Mouse (Mus musculus): ENCODE data around the gene Agap1. TPM values are rescaled to one million over a fixed set of nuclear protein-coding genes. Genes with fewer than 3 reads are reported as not detected.

Gene Agap1
- polyA plus RNA-seq, 1 experiment from 2014 or later = 8.7 TPM

GRCm38 (mm10) chr1:89547525-89548504, 93.2 kb downstream of the Agap1 start:
- Histone ChIP-seq H3K4me1 (ENCODE audit: insufficient read depth, low read depth, low read length) (no peaks in the 10 kb centered on the region; the same call in 1 of the 2 replicates), H3K36me3 (ENCODE audit: insufficient read depth, low read length) (no peaks in the 10 kb centered on the region), H3K4me3 (ENCODE audit: low read depth, low read length) (no peak overlapping the region), H3K4me2 (replicated peaks; ENCODE audit: low read depth, low read length) (no peak overlapping the region), H3K27ac (ENCODE audit: low read length) (no peak overlapping the region), H3K9me3 (ENCODE audit: low read length) (no peaks in the 10 kb centered on the region), H3K27me3 (replicated peaks; ENCODE audit: insufficient read depth, low read length) (no peaks in the 10 kb centered on the region), H3K9ac (replicated peaks; ENCODE audit: low read depth) (no peak overlapping the region)
- TF ChIP-seq EP300 (IDR thresholded peaks at IDR 0.05) (no peak), CTCF (IDR thresholded peaks at IDR 0.05) (no peak)
- 66% methylated on average over 18 of the region's 18 CpGs for WGBS
- 0 out of 2 replicates have a peak, but pooled peaks have one; percentile 10 for ATAC-seq
- DNase-seq (ENCODE audit: low spot score) = no peak

DNA sequence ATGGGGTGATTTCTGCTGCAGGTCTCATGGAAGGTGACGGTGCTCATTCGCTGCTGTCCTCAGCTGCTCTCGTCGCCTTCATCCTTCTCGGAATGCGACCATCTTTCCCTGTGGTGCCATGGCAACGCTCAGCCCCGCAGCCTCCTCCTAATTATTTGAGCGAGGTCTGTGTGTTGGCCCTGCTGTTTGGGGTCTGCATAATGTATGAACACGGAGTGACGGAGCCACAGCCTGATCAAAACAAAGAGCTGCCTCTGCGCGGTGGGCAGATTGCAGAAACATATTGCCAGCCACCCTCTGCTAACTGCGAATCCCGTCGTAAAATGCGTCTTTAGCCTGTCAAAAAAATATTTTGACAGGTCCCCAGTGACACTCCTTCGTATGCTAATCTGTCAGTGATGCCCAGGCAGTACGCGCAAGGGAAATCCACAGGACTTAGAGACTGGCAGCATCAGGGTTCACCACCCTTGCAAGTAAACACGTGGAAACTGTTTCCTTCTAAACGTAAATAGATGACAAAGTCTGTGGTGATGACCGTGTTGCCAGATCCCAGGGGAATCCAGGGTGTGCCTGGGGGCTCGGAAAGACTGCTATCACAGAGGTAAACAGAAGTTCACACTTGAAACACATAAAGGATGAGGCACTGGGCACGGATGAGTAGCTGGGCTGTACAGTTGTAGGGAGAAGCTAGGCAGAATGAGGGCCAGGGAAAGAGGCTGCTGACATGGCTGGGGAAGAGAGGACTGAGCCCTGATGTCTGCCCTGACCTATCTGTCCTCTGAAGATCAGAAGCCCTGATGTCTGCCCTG, 95.7 kb downstream of the Agap1 start:
- ATAC-seq = 0 out of 2 replicates have a peak, but pooled peaks have one; percentile 28
- WGBS = 59% methylated on average over 25 of the region's 25 CpGs
- no peak overlapping the region for H3K4me3 ChIP-seq (ENCODE audit: low read depth, low read length)
- H3K27ac ChIP-seq (ENCODE audit: low read length) = no peak overlapping the region
- H3K9ac ChIP-seq (replicated peaks; ENCODE audit: low read depth) = no peak overlapping the region
- TF ChIP-seq CTCF (IDR thresholded peaks at IDR 0.05) (no peak), EP300 (IDR thresholded peaks at IDR 0.05) (peak; percentile 29; the same call in 1 of the 2 replicates)
- no peak for DNase-seq (ENCODE audit: low spot score)
- no peaks in the 10 kb centered on the region for H3K9me3 ChIP-seq (ENCODE audit: low read length)
- H3K36me3 ChIP-seq (ENCODE audit: insufficient read depth, low read length) = no peaks in the 10 kb centered on the region
- no peaks in the 10 kb centered on the region for H3K27me3 ChIP-seq (replicated peaks; ENCODE audit: insufficient read depth, low read length)
- no peak overlapping the region for H3K4me2 ChIP-seq (replicated peaks; ENCODE audit: low read depth, low read length)
- H3K4me1 ChIP-seq (ENCODE audit: insufficient read depth, low read depth, low read length) = peaks cover 3% of the 10 kb centered on the region; the same call in 1 of the 2 replicates

DNA sequence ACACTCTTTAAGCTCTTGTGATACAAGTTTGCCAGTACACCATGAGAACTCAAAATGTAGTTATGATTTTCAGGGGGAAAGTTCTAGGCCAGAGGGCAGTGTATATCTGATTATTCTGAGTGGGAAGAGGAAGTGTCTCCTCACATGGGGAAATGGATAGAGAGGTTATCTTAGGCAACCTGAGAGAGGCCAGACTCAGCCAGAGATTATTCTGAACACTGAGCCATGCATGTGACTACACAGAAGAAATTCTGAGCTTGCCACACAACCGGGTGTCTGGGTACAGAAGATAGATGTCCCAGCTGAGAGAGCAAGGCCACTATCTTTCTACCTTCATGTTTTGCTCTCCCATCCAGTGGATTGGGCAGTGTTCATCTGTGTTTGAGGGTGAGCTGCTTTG, 97.9 kb downstream of the Agap1 start:
- H3K4me1 ChIP-seq (ENCODE audit: insufficient read depth, low read depth, low read length) = peaks cover 4% of the 10 kb centered on the region; the same call in 1 of the 2 replicates
- no peaks in the 10 kb centered on the region for H3K36me3 ChIP-seq (ENCODE audit: insufficient read depth, low read length)
- WGBS = 63% methylated on average over 1 of the region's 1 CpGs
- DNase-seq (ENCODE audit: low spot score) (no peak), ATAC-seq (no peak)
- H3K9me3 ChIP-seq (ENCODE audit: low read length) = no peaks in the 10 kb centered on the region
- H3K27me3 ChIP-seq (replicated peaks; ENCODE audit: insufficient read depth, low read length) = no peaks in the 10 kb centered on the region
- no peak overlapping the region for H3K4me2 ChIP-seq (replicated peaks; ENCODE audit: low read depth, low read length)
- TF ChIP-seq EP300 (IDR thresholded peaks at IDR 0.05) = no peak
- no peak for TF ChIP-seq CTCF (IDR thresholded peaks at IDR 0.05)
- no peak overlapping the region for H3K4me3 ChIP-seq (ENCODE audit: low read depth, low read length)
- H3K9ac ChIP-seq (replicated peaks; ENCODE audit: low read depth) = no peak overlapping the region
- H3K27ac ChIP-seq (ENCODE audit: low read length) = no peak overlapping the region

GRCm38 (mm10) chr1:89553791-89554190, 99.2 kb downstream of the Agap1 start:
- ATAC-seq = no peak
- Histone ChIP-seq H3K4me2 (replicated peaks; ENCODE audit: low read depth, low read length) (no peak overlapping the region), H3K36me3 (ENCODE audit: insufficient read depth, low read length) (no peaks in the 10 kb centered on the region), H3K4me3 (ENCODE audit: low read depth, low read length) (no peak overlapping the region), H3K27ac (ENCODE audit: low read length) (no peak overlapping the region), H3K9me3 (ENCODE audit: low read length) (no peaks in the 10 kb centered on the region), H3K27me3 (replicated peaks; ENCODE audit: insufficient read depth, low read length) (no peaks in the 10 kb centered on the region), H3K9ac (replicated peaks; ENCODE audit: low read depth) (no peak overlapping the region), H3K4me1 (ENCODE audit: insufficient read depth, low read depth, low read length) (peaks cover 6% of the 10 kb centered on the region; the same call in 1 of the 2 replicates)
- 80% methylated on average over 3 of the region's 3 CpGs for WGBS
- DNase-seq (ENCODE audit: low spot score) = no peak
- no peak for TF ChIP-seq EP300 (IDR thresholded peaks at IDR 0.05)
- TF ChIP-seq CTCF (IDR thresholded peaks at IDR 0.05) = no peak

DNA sequence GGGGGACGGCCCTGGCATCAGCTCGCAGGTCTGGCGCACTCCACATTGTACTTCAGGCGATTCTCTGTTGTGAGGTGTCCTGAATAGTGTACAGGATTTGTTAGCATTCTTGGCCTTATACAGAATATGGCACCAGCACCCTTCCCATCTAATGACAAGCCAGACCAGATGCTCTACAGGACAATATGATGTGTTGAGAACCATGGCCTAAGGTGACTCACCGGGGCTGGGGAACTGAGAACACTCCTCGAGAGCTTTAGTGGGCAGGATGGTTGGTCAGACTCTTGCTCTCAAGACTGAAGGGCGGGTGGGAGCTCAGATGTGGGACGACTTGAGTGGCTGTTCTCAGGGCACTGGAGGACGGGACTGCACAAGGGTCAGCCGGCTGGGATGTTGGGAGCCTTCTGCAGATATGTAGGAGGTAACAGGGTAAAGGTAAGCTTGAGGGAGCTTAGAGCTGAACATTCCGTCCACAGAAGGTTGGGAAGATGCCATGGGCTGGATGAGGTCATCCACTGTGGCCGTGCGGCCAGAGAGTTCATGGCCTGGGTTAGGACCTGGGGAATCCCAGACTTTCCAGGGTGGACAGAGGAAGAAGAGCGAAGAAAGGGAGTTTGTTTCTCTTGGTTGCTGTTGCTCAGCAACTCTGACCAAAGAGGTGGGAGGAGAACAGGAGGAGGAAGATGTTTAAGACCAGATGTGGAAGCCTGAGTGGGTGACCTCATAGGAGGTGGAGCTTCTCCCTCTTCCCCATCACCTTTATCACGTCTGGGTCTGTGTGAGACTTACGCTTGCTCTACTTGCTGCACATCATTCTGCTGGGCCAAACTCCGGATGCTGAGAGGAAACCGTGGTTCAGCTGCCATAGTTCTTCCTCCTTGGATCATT, 100.6 kb downstream of the Agap1 start:
- Histone ChIP-seq H3K27ac (ENCODE audit: low read length) (no peak overlapping the region), H3K9ac (replicated peaks; ENCODE audit: low read depth) (no peak overlapping the region), H3K4me3 (ENCODE audit: low read depth, low read length) (no peak overlapping the region), H3K4me1 (ENCODE audit: insufficient read depth, low read depth, low read length) (peaks cover 6% of the 10 kb centered on the region; the same call in 1 of the 2 replicates), H3K4me2 (replicated peaks; ENCODE audit: low read depth, low read length) (no peak overlapping the region), H3K9me3 (ENCODE audit: low read length) (no peaks in the 10 kb centered on the region), H3K36me3 (ENCODE audit: insufficient read depth, low read length) (no peaks in the 10 kb centered on the region), H3K27me3 (replicated peaks; ENCODE audit: insufficient read depth, low read length) (no peaks in the 10 kb centered on the region)
- TF ChIP-seq CTCF (IDR thresholded peaks at IDR 0.05) (no peak), EP300 (IDR thresholded peaks at IDR 0.05) (peak; percentile 23; the same call in 1 of the 2 replicates)
- 63% methylated on average over 18 of the region's 18 CpGs for WGBS
- DNase-seq (ENCODE audit: low spot score) = no peak
- peak; percentile 63 for ATAC-seq
